Mouse (Mus musculus): ENCODE results near the gene Bach1. TPM values are rescaled to one million over a fixed set of nuclear protein-coding genes. Genes with fewer than 3 reads are reported as not detected.

Bach1 gene
- polyA plus RNA-seq, 2 experiments = 4.2 to 5.4 TPM

- no peaks in the 10 kb centered on the region for H3K27me3 ChIP-seq (ENCODE audit: control insufficient read depth, insufficient read depth, low read length)
- TF ChIP-seq CTCF (IDR thresholded peaks at IDR 0.05; ENCODE audit: low read depth) (no peak), EP300 (IDR thresholded peaks at IDR 0.05; ENCODE audit: low read depth) (peak; percentile 65)
- H3K9ac ChIP-seq (replicated peaks) = peak overlapping the region; percentile 50
- no peak overlapping the region; a peak in 1 of 4 replicates for H3K4me3 ChIP-seq (ENCODE audit: insufficient read depth in 1 of 2, low read depth in 2 of 2, low read length in 2 of 2)
- ATAC-seq (ENCODE audit: insufficient read depth) (0 out of 2 replicates have a peak, but pooled peaks have one; percentile 1), DNase-seq (ENCODE audit: low read depth in 3 of 3, low spot score in 3 of 3) (peak in 1 of 3 experiments; percentile 38)
- peaks cover 79 to 88% of the 10 kb centered on the region in 2 experiments for H3K4me1 ChIP-seq (replicated peaks; ENCODE audit: control insufficient read depth in 2 of 2, insufficient read depth in 2 of 2, low read length in 1 of 2)
- peak overlapping the region; percentile 55 for H3K27ac ChIP-seq
- no peaks in the 10 kb centered on the region for H3K9me3 ChIP-seq (ENCODE audit: control insufficient read depth, low read length)
- H3K36me3 ChIP-seq (replicated peaks; ENCODE audit: control insufficient read depth, insufficient read depth, low read depth) = no peaks in the 10 kb centered on the region
- WGBS (ENCODE audit: insufficient replicate concordance) = 7% methylated on average over 4 of the region's 4 CpGs
- H3K4me2 ChIP-seq (ENCODE audit: low read depth) = peak overlapping the region; percentile 84
Observed at GRCm38 (mm10) chr16:87707335-87707734, 8.6 kb downstream of the Bach1 start.

GRCm38 (mm10) chr16:87708570-87708969 is 9.8 kb downstream of the Bach1 start:
- ATAC-seq (ENCODE audit: insufficient read depth) = no peak
- H3K27ac ChIP-seq = peak overlapping the region; percentile 35
- H3K9me3 ChIP-seq (ENCODE audit: control insufficient read depth, low read length) = no peaks in the 10 kb centered on the region
- no peak overlapping the region; the same call in 1 of the 2 replicates for H3K9ac ChIP-seq (replicated peaks)
- 58% methylated on average over 5 of the region's 5 CpGs for WGBS (ENCODE audit: insufficient replicate concordance)
- H3K27me3 ChIP-seq (ENCODE audit: control insufficient read depth, insufficient read depth, low read length) = no peaks in the 10 kb centered on the region
- TF ChIP-seq EP300 (IDR thresholded peaks at IDR 0.05; ENCODE audit: low read depth) (no peak), CTCF (IDR thresholded peaks at IDR 0.05; ENCODE audit: low read depth) (no peak)
- H3K36me3 ChIP-seq (replicated peaks; ENCODE audit: control insufficient read depth, insufficient read depth, low read depth) = no peaks in the 10 kb centered on the region
- DNase-seq (ENCODE audit: low read depth in 3 of 3, low spot score in 3 of 3) = no peak
- peaks cover 80 to 88% of the 10 kb centered on the region in 2 experiments for H3K4me1 ChIP-seq (replicated peaks; ENCODE audit: control insufficient read depth in 2 of 2, insufficient read depth in 2 of 2, low read length in 1 of 2)
- no peak overlapping the region for H3K4me2 ChIP-seq (ENCODE audit: low read depth)
- H3K4me3 ChIP-seq (ENCODE audit: insufficient read depth in 1 of 2, low read depth in 2 of 2, low read length in 2 of 2) = no peak overlapping the region

DNA sequence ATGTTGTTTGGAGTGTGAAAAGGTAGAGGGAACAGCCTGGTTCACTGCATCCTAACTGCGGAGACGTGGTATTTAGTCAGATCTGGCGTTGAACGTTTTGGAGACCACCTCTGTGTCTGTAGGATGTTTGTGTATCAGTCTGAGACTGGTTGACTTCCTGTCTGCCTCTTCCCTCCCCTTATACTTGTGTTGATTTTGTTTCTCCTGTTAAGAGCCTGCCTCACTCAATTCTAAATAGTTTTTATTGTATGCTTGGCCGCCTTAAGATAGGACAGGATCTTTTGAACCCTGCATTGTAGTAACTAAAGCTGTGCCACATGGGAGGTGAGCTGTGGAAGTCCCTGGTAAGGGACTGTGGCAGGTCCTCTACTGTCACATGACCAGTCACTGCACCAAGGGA is 10.4 kb downstream of the Bach1 start:
- ATAC-seq (ENCODE audit: insufficient read depth) (no peak), DNase-seq (ENCODE audit: low read depth in 3 of 3, low spot score in 3 of 3) (no peak)
- no peak for TF ChIP-seq EP300 (IDR thresholded peaks at IDR 0.05; ENCODE audit: low read depth)
- TF ChIP-seq CTCF (IDR thresholded peaks at IDR 0.05; ENCODE audit: low read depth) = no peak
- Histone ChIP-seq H3K27ac (no peak overlapping the region), H3K36me3 (replicated peaks; ENCODE audit: control insufficient read depth, insufficient read depth, low read depth) (no peaks in the 10 kb centered on the region), H3K9me3 (ENCODE audit: control insufficient read depth, low read length) (no peaks in the 10 kb centered on the region), H3K4me2 (ENCODE audit: low read depth) (no peak overlapping the region), H3K9ac (replicated peaks) (no peak overlapping the region), H3K4me1 (replicated peaks; ENCODE audit: control insufficient read depth in 2 of 2, insufficient read depth in 2 of 2, low read length in 1 of 2) (peaks cover 79 to 88% of the 10 kb centered on the region in 2 experiments), H3K4me3 (ENCODE audit: insufficient read depth in 1 of 2, low read depth in 2 of 2, low read length in 2 of 2) (no peak overlapping the region), H3K27me3 (ENCODE audit: control insufficient read depth, insufficient read depth, low read length) (no peaks in the 10 kb centered on the region)
- 25% methylated on average over 5 of the region's 5 CpGs for WGBS (ENCODE audit: insufficient replicate concordance)

GRCm38 (mm10) chr16:87709971-87710370 is 11.2 kb downstream of the Bach1 start:
- ATAC-seq (ENCODE audit: insufficient read depth) (no peak), DNase-seq (ENCODE audit: low read depth in 3 of 3, low spot score in 3 of 3) (no peak)
- no peak overlapping the region for H3K4me2 ChIP-seq (ENCODE audit: low read depth)
- H3K4me1 ChIP-seq (replicated peaks; ENCODE audit: control insufficient read depth in 2 of 2, insufficient read depth in 2 of 2, low read length in 1 of 2) = peaks cover 77 to 80% of the 10 kb centered on the region in 2 experiments
- no peak overlapping the region for H3K27ac ChIP-seq
- no peaks in the 10 kb centered on the region for H3K9me3 ChIP-seq (ENCODE audit: control insufficient read depth, low read length)
- H3K4me3 ChIP-seq (ENCODE audit: insufficient read depth in 1 of 2, low read depth in 2 of 2, low read length in 2 of 2) = no peak overlapping the region
- H3K9ac ChIP-seq (replicated peaks) = no peak overlapping the region
- 84% methylated on average over 9 of the region's 9 CpGs for WGBS (ENCODE audit: insufficient replicate concordance)
- no peaks in the 10 kb centered on the region for H3K27me3 ChIP-seq (ENCODE audit: control insufficient read depth, insufficient read depth, low read length)
- no peaks in the 10 kb centered on the region; the same call in 1 of the 2 replicates for H3K36me3 ChIP-seq (replicated peaks; ENCODE audit: control insufficient read depth, insufficient read depth, low read depth)
- TF ChIP-seq EP300 (IDR thresholded peaks at IDR 0.05; ENCODE audit: low read depth) = no peak
- no peak for TF ChIP-seq CTCF (IDR thresholded peaks at IDR 0.05; ENCODE audit: low read depth)

DNA sequence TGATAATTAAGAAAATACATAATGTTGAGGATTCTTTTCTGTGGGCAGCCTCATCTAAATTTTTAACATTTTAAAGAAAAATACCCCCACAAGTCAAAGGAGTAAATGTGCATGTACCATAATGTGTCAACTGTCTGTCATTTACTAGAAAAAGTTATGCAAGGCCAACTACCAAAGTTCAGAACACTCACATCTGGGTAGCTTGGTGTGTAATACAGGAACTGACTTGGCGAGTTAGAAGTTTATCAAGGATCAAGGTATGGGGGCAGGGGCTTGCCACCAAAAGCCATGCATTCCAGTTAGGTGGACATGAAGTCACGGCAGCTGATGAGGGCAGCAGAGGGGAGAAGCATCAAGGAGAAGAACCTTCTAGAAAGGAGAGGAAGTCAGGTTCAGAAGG is 13.2 kb downstream of the Bach1 start:
- Histone ChIP-seq H3K4me3 (ENCODE audit: insufficient read depth in 1 of 2, low read depth in 2 of 2, low read length in 2 of 2) (peak overlapping the region in 1 of 2 experiments; percentile 46; a peak in 3 of 4 replicates), H3K9me3 (ENCODE audit: control insufficient read depth, low read length) (no peaks in the 10 kb centered on the region), H3K27me3 (ENCODE audit: control insufficient read depth, insufficient read depth, low read length) (no peaks in the 10 kb centered on the region), H3K4me1 (replicated peaks; ENCODE audit: control insufficient read depth in 2 of 2, insufficient read depth in 2 of 2, low read length in 1 of 2) (peaks cover 63 to 65% of the 10 kb centered on the region in 2 experiments), H3K36me3 (replicated peaks; ENCODE audit: control insufficient read depth, insufficient read depth, low read depth) (peaks cover 10% of the 10 kb centered on the region), H3K27ac (peak overlapping the region; percentile 95), H3K9ac (replicated peaks) (peak overlapping the region; percentile 65; the same call in 1 of the 2 replicates), H3K4me2 (ENCODE audit: low read depth) (peak overlapping the region; percentile 61)
- DNase-seq (ENCODE audit: low read depth in 3 of 3, low spot score in 3 of 3) (no peak), ATAC-seq (ENCODE audit: insufficient read depth) (no peak)
- WGBS (ENCODE audit: insufficient replicate concordance) = 51% methylated on average over 2 of the region's 2 CpGs
- TF ChIP-seq EP300 (IDR thresholded peaks at IDR 0.05; ENCODE audit: low read depth) = no peak
- TF ChIP-seq CTCF (IDR thresholded peaks at IDR 0.05; ENCODE audit: low read depth) = no peak
